Mouse (Mus musculus) midbrain, postnatal 0 days (tissue): ENCODE measurements at regions not wholly inside any gene's neighbourhood (a gene's known extent, or its start where the extent isn't known, plus 50 kb on each side); places are given as distances from the start of the nearest gene placed in this dataset.

ENCODE experiments used
- ATAC-seq: fragments of 200-750 bp; cut with Nextera tagmentation; 2 replicates; pipeline ENCODE4 v1.8.0; 2017; ENCODE audit warnings: moderate number of reproducible peaks, mild to moderate bottlenecking, moderate TSS enrichment, moderate library complexity; ENCODE audit not compliant: low FRiP score
- DNase-seq: peaks from one replicate; pipeline ENCODE4 v3.0.0-alpha.2; 2015; ENCODE audit warnings: low spot score
- H3K27ac ChIP-seq: fragments of 300-500 bp; sonication (generic); 2 replicates; pipeline ENCODE4 v1.5.1; 2014; ENCODE audit warnings: low read depth, mild to moderate bottlenecking, low read length, mixed read lengths
- H3K27me3 ChIP-seq: fragments of 300-500 bp; sonication (generic); 2 replicates; pipeline ENCODE4 v1.6.1; 2014; ENCODE audit warnings: low read length, control low read depth, mixed read lengths; ENCODE audit not compliant: insufficient read depth
- H3K36me3 ChIP-seq: fragments of 300-500 bp; sonication (generic); 2 replicates; pipeline ENCODE4 v1.6.1; 2014; ENCODE audit warnings: low read length, control low read depth, mixed read lengths; ENCODE audit not compliant: insufficient read depth
- H3K4me1 ChIP-seq: fragments of 300-500 bp; sonication (generic); 2 replicates; pipeline ENCODE4 v1.6.1; 2014; ENCODE audit warnings: mild to moderate bottlenecking, control low read depth, antibody characterized with exemption, low read length, mixed read lengths; ENCODE audit not compliant: insufficient read depth
- H3K4me2 ChIP-seq: fragments of 300-500 bp; sonication (generic); 2 replicates; pipeline ENCODE4 v1.6.1; 2014; ENCODE audit warnings: low read depth, mild to moderate bottlenecking, low read length, mixed read lengths; ENCODE audit not compliant: poor library complexity, severe bottlenecking
- H3K4me3 ChIP-seq: fragments of 300-500 bp; sonication (generic); 2 replicates; pipeline ENCODE4 v1.5.1; 2014; ENCODE audit warnings: low read depth, mild to moderate bottlenecking, low read length, moderate library complexity
- H3K9ac ChIP-seq: fragments of 300-500 bp; sonication (generic); replicated peaks from 2 replicates; pipeline ENCODE4 v1.6.1; 2014; ENCODE audit warnings: mild to moderate bottlenecking, low read length, moderate library complexity, mixed read lengths; ENCODE audit not compliant: poor library complexity, severe bottlenecking
- H3K9me3 ChIP-seq: fragments of 300-500 bp; sonication (generic); 2 replicates; pipeline ENCODE4 v1.6.1; 2016; ENCODE audit warnings: low read length, control low read depth
- CTCF ChIP-seq: IDR thresholded peaks from 2 replicates; pipeline ENCODE4 v1.5.1; 2016; ENCODE audit warnings: antibody characterized with exemption, mild to moderate bottlenecking
- WGBS: fragments of 180-500 bp; shearing (Covaris S2); extraction: QIAGEN DNeasy Blood & Tissue Kit; methylation state at CpG from one replicate; pipeline ENCODE4 v1.1.7; 2014; 5-methylcytosine and 5-hydroxymethylcytosine counted together

GRCm38 (mm10) chr16:77328049-77328448 is 273.8 kb downstream of the Gm11146 start:
- 39% methylated on average over 5 of the region's 5 CpGs for WGBS
- no peak overlapping the region for H3K4me2 ChIP-seq
- ATAC-seq: no peak

GRCm38 (mm10) chr16:77322338-77322737 is 279.6 kb downstream of the Gm11146 start:
- H3K4me3 ChIP-seq: no peak overlapping the region
- H3K27ac ChIP-seq: no peak overlapping the region
- no peaks in the 10 kb centered on the region for H3K4me1 ChIP-seq
- no peak overlapping the region for H3K9ac ChIP-seq
- no peak for ATAC-seq
- no peak for TF ChIP-seq CTCF
- H3K36me3 ChIP-seq: no peaks in the 10 kb centered on the region
- no peaks in the 10 kb centered on the region for H3K27me3 ChIP-seq
- no peaks in the 10 kb centered on the region for H3K9me3 ChIP-seq
- DNase-seq: peak; percentile 43
- H3K4me2 ChIP-seq: no peak overlapping the region
- 40% methylated on average over 5 of the region's 5 CpGs for WGBS

More at GRCm38 (mm10) chr16:77328049-77328448, 273.8 kb downstream of the Gm11146 start:
- Histone ChIP-seq H3K4me1 (no peaks in the 10 kb centered on the region), H3K27ac (no peak overlapping the region), H3K9me3 (no peaks in the 10 kb centered on the region), H3K4me3 (no peak overlapping the region), H3K36me3 (no peaks in the 10 kb centered on the region), H3K9ac (no peak overlapping the region), H3K27me3 (no peaks in the 10 kb centered on the region)
- DNase-seq: no peak
- no peak for TF ChIP-seq CTCF

GRCm38 (mm10) chr16:77318150-77318549 is 283.7 kb downstream of the Gm11146 start:
- Histone ChIP-seq H3K27me3 (no peaks in the 10 kb centered on the region), H3K9ac (no peak overlapping the region), H3K4me3 (no peak overlapping the region), H3K27ac (no peak overlapping the region), H3K9me3 (no peaks in the 10 kb centered on the region), H3K4me1 (no peaks in the 10 kb centered on the region), H3K4me2 (no peak overlapping the region), H3K36me3 (no peaks in the 10 kb centered on the region)
- no peak for TF ChIP-seq CTCF
- no peak for DNase-seq
- WGBS: 100% methylated on average over 1 of the region's 1 CpGs
- ATAC-seq: no peak

DNA sequence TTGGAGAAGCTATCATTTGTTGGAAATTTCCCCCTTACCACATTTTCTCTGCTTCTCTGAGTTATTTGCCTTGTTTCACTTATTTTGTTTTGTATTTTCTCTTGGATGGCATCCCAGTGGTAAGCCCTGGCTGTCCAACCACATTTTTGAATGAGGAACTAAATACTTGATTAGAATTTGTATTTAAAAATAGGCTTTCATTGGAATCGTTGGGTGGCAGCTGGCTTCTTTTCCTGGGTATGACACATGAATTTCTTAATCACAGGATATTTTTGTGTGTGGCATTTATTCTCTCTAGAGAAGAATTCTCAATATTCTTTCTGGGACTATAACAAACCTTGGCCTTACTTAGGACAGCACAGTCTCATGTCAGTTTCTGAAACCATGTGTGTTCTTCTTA is 286.5 kb downstream of the Gm11146 start:
- Histone ChIP-seq H3K27me3 (no peaks in the 10 kb centered on the region), H3K36me3 (no peaks in the 10 kb centered on the region), H3K27ac (no peak overlapping the region), H3K9me3 (no peaks in the 10 kb centered on the region), H3K9ac (no peak overlapping the region), H3K4me2 (no peak overlapping the region), H3K4me3 (no peak overlapping the region), H3K4me1 (no peaks in the 10 kb centered on the region)
- 50% methylated on average over 1 of the region's 1 CpGs for WGBS
- no peak for DNase-seq
- no peak for TF ChIP-seq CTCF
- ATAC-seq: no peak

- no peaks in the 10 kb centered on the region for H3K9me3 ChIP-seq
- TF ChIP-seq CTCF: no peak
- H3K27ac ChIP-seq: no peak overlapping the region
- ATAC-seq (no peak), DNase-seq (no peak)
- no peaks in the 10 kb centered on the region for H3K4me1 ChIP-seq
- H3K9ac ChIP-seq: no peak overlapping the region
- H3K27me3 ChIP-seq: no peaks in the 10 kb centered on the region
- H3K4me3 ChIP-seq: no peak overlapping the region
- no peak overlapping the region for H3K4me2 ChIP-seq
- no peaks in the 10 kb centered on the region for H3K36me3 ChIP-seq
Observed at GRCm38 (mm10) chr16:77313195-77313594, 288.7 kb downstream of the Gm11146 start.

DNA sequence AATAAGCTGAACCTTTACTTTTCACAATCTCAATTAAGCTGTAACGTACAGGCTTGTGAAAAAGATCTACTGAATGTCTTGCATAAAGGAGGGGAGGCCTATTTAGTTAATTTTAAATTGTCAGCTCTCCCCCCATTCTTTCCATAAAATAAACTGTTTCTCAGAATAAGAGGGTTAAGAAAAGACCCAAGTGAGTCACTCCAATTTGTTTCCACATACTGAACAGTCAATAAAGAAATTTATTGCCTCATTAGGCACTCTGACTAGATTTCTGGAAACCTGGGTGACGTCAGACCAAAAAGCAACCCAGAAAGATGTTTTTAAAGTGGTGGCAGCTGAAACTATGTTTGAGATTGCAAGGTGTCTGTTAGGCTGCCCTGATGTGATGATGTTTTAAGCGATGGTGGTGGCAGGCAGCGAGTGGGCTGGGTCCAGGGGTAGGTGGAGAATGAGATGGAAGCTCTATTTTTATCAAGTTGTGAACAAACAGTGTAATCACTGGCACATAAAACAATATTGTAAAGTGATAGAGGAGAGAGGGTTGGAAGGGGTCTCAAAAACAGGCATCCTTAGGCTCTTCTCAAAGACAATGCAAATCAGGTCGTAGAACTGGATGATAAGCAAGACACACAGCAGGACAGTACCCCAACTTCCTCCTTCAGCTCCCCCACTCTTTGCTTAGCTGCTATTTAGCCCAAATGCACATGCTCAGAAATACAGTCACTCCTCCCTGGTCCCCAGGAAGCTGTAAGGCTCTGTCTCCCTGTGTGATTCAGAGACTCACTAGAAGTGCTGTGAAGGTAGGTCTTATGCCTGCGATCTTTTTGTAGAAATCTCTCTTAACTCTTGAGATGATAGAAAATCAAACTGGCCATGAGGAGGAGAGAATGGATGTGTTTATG is 288.0 kb downstream of the Usp25 start:
- Histone ChIP-seq H3K9ac (no peak overlapping the region), H3K9me3 (no peaks in the 10 kb centered on the region), H3K27me3 (no peaks in the 10 kb centered on the region), H3K4me3 (no peak overlapping the region), H3K36me3 (no peaks in the 10 kb centered on the region), H3K4me2 (no peak overlapping the region), H3K27ac (no peak overlapping the region), H3K4me1 (no peaks in the 10 kb centered on the region)
- ATAC-seq (no peak), DNase-seq (no peak)
- no peak for TF ChIP-seq CTCF
- 80% methylated on average over 6 of the region's 6 CpGs for WGBS
